Mouse (Mus musculus) gastrocnemius, adult 18-20 months (tissue): ENCODE results near the gene Scn8a. TPM values are rescaled to one million over a fixed set of nuclear protein-coding genes. Genes with fewer than 3 reads are reported as not detected.

ENCODE experiments used
- DNase-seq: peaks from one replicate; pipeline ENCODE4 v3.0.0; 2021; ENCODE audit warnings: low spot score
- total RNA-seq, 2 experiments: library from RNA; stranded (reverse); gene quantifications; 2 replicates each; pipeline ENCODE4 v1.2.3; 2021

Gene Scn8a
- total RNA-seq, 2 experiments from 2014 or later: 0.07 to 0.37 TPM

DNA sequence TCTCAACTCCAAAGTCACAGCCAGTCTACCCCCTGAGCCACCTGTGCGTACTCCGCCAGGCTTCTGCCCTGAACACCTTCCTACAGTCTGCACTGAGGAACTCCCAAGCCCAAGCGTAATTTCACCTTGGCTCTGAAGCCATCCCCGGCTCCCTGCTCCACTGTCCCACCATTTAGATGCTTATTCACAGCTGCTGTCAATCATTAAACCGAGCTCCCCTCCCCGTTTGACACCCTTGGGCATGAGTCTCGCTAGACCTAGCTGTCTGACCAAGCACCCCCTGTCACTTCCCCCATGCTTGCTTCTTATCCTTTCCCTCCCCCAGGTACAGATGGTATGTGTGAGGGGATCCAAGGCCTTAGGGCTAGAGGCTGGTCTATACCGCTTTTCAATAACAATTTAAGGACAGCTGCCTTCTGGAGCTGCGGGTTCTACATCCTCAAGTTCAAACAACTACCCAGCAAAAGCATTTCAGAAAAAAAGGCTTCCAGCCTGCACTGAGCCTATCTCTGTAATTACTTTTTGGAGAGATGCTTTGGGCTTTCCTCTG, 200.1 kb downstream of the Scn8a start:
- DNase-seq: no peak

DNA sequence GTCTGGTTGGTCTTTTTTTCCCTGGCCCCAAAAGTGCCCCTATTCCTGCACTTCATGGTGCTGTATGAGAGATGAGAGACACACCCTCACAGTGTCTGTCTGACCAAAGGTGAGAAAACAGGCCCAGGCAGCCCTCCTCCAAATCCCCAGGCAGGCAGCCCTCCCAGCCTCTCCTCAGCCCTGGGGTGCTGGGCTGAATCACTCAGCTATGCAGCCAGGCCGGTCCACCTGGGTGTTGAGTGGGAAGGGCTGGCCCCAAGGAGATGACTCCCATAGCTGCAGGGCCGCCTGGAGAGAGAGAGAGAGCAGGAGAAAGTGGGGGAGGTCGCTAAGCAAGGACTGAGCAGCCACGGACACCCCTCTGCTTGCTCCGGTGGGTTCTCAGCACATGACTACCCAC, 201.1 kb downstream of the Scn8a start:
- DNase-seq: no peak

- no peak for DNase-seq
These were observed 203.1 kb downstream of the Scn8a start for GRCm38 (mm10) chr15:101072736-101073135.

- DNase-seq: no peak
These were observed 204.4 kb downstream of the Scn8a start for GRCm38 (mm10) chr15:101074067-101074466.

DNA sequence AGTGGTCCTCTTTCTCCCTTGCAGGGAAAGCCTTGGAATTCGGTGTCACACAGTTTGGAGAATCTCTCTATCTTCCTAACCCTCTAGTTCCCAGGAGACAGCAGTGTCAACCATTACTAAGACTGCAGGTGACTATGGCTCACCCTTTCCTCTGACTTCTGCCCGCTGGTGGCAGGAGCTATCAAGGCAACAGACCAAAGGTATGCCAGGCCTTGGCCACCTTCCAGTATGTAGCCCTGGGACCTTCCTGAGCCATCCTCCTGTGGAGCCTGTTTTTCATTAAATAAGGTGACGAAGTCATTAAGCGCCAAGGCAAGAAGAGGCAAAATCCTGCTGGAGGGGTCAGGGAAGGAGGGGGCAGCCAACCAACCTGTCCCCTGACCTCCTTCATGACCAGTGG, 205.5 kb downstream of the Scn8a start:
- DNase-seq: no peak

- DNase-seq: no peak
These were observed 206.0 kb downstream of the Scn8a start for GRCm38 (mm10) chr15:101075656-101076055.

DNA sequence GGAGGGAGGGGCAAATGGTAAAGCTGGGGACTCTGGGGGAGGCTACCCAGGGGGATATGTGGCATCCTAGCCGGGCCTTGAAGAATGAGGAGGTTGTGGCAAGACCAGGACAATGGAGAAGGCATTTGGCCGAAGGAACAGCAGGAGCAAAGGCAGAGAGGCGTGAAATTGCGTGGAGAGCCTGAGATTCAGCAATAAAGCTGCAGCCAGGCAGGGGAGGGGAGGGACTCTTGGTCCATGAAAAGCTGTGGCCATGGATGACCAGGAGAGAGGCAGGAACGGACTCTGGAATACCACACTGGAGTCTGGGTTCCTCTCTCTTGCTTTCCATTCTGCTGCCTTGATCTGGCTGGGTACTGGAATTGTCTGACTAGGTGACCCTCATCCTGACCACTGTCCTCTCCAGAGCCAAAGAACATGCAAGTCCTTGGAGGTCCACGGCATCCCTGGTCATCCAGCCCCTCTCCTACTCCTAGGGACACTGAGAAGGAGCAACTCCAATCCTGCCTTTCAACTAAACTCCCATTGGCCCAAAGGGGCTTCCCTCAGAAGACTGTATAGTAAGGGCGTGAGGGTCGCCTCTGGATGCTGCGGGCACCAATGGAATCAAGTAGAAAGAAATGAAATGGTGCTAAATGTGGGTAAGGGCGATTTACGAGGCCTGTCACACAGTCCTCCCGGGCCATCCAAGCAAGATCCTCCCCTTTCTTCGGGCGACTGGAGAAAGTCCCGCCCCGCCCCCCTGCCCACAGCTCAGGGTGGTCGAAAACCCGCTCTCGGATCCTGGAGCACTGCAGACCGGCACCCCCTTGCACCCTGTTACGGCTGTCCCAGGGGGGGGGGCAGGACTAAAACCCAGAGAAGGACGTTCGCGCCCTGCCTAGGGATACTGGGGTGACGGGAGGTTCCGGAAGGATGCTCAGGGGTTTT, 206.7 kb downstream of the Scn8a start:
- no peak for DNase-seq

DNA sequence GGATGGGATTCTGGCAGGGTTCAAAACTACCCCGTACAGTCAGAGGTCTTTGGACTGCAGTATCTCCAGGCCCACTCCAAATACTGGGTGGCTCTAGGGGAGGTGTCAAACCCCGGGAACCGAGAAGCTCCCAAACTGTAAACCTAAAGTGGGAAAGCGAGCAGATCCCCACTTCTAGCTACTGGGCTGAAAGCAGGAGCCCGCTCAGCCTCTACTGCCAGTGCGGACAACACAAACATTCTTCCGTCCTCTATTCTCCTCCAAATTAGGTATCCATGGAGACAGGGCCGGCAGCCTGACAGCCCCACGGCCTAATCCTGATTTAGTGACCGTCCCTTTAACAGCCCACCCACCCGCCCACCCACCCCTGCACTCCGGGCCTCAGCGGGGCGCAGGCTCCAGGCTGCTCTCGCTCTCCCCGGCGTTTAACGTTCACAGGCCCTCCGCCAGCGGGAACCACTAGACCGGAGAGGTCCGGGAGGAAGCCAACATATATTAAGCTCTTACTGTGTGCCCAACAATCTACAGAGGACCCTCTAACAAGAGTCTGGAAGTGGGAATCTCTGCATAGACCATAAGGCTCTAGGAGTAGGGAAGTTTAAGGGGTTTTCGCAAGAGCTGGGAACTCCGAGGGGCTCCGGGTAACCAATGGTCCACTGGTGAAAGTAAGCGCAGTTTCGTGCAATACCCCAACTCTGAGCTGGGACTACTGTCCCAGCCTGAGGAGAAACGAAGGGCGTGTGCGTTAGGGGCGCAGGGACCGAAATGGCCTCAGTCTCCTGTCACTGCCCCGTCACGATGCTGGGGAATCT, 207.5 kb downstream of the Scn8a start:
- DNase-seq: peak; percentile 4

GRCm38 (mm10) chr15:101077813-101078730, 208.4 kb downstream of the Scn8a start, which contains the start of gene Fignl2:
Gene Fignl2 (minus strand): TSS chr15:101078567.
- DNase-seq: peak; percentile 9

DNA sequence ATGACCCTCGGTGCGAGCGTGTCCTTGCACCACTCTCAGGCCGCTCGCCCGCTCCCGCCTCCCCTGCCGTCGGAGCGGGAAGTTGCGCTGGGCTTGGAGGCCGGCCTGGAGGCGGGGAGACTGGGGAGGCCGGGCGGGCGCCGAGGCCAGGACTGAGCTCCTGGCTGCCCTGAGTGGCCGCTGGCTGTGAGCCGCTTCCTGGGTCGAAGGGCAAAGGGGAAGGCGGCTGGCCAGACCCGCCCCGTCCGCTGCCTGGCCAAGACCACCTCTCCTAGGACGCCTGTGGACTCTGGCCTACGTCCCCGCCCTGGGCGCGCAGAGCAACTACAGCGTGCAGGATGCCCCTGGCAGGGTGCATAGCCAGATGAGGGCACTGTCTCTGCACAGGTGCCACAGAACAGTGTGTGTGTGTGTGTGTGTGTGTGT, 209.1 kb downstream of the Scn8a start:
- peak; percentile 87 for DNase-seq

GRCm38 (mm10) chr15:101080031-101080520, 210.4 kb downstream of the Scn8a start:
- DNase-seq: no peak

DNA sequence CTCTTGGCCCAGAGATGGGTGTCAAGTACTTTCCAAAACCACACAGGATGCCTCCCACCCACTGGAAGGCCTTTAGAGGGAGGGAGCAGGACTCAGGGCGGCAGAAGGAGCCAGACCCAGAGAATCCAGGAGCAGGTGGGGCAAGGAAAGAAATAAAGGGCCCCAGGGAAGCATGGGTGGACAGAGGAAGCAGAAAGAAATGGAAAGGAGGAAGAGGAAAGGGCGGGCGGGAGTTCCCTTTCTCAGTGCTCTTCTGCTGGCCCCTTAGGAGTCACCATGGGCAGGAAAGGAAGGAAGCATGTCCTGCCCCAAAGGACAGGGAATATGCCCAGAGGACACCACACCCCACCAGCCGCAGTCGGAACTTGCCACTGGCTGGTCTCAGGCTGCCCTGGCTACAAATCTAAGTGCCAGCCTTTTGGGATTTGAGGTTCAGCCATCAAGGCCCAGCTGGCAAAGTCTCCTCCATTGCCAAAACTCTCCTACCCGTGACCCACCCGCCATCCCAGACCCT, 211.4 kb downstream of the Scn8a start:
- peak; percentile 12 for DNase-seq

- DNase-seq: peak; percentile 44
These were observed 212.6 kb downstream of the Scn8a start for GRCm38 (mm10) chr15:101082236-101082635.

DNA sequence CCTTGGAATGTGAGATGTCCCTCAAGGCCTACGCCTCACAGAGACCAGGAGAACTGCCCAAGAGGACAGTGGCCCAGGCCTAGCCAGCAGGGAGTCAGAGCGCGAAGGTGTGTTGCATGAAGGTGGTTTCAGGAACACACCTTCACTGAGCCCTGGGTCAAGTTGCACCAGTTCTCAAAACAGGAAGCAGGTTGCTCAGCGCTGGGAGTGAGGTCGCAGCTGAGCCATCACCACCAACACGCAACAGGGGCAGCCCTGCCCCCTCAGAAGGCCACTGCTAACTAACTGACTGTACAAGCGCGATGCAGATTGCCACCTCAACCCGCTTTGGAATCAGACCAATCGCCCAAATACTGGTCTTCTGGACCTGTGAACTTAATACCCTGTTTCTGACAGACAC, 214.8 kb downstream of the Scn8a start:
- DNase-seq: no peak

GRCm38 (mm10) chr15:101086451-101086850, 216.8 kb downstream of the Scn8a start:
- no peak for DNase-seq

DNA sequence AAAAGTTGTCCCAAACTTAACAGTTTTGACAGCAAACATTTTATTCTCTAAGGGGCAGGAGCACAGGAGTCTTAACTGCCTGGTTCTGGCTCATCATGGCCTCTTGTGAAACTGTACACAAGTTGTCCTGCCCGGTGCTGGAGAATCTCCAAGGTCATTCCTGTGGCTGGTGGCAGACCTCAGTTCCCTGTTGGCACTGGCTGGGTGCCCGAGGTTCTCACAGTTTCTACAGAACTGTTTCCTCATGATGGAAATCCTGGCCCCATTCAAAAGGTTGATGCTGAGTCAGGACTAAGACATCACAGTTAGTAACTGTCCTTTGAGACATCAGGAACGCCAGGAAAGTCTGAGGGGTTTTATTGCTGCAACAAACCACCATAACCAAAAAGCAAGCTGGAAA, 217.3 kb downstream of the Scn8a start:
- DNase-seq: peak; percentile 78

GRCm38 (mm10) chr15:101088291-101088690, 218.6 kb downstream of the Scn8a start:
- no peak for DNase-seq

DNA sequence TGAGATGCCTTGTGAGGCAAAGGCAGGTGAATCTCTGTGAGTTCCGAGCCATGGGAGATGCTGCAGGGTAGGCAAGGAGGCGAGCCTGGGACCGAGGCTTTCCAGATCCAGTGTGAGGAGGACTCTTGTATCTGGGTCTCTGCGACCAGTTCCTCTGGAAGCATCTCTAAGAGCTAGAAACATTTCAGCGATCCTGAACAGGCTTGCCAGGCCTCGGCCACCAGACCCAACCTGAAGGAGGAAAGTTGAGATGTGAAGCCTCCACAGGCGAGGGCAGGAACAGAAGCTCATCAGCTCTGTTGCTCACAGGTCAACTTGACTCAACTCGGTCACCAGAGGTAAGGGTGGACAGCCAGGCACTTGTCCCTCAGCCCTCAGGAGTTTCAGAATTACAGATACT, 221.9 kb downstream of the Scn8a start:
- DNase-seq: no peak

DNA sequence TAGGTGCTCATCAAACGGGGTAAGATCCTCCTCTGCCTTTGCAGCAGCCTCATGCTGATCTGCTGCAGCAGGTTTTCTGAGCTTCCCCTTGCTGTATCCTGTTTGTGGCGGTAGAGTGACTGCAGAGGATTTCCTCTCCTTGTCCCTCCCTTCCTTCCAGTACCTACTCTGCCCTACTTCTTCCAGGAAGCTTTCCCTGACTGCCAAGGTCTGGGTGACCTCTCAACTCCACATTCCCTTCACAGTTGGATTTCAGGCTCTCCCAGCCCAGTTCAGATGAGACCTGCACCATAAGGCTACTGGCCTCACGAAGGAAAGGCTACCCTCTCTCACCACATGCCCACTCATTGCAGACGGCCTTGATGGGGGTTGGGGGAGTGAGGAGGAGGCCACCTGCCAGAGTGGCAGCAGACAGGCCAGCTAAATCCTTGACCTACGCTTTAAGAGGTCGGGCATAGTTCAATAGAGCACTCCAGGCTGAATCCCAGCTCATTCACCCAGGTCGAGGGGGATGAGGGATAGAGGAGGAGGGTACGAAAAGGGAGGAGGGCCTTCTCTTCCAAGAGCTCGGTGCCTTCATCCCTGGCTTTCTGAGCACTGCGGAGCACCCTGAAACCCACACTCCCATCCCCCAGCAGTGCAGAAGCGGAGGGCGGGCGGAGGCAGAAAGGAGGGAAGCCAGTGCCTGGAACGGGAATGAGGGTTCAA, 222.6 kb downstream of the Scn8a start:
- no peak for DNase-seq
